Mouse (Mus musculus): Measurements from ENCODE around the gene Usf2.
A peak's percentile ranks its signal among the peaks of the same experiment; 100 is the strongest.
"Not testable (repeated sequence)": the region's sequence is repeated elsewhere in the genome, so short reads cannot be mapped to it uniquely, and the experiment has no call there.

Gene Usf2

GRCm38 (mm10) chr7:30958109-30958865 lies 1.7 kb upstream of the Usf2 start:
- no peak for DNase-seq

- peak; percentile 92 to 95 for DNase-seq
Measured at GRCm38 (mm10) chr7:30957367-30957783, 772 bp upstream of the Usf2 start.

GRCm38 (mm10) chr7:30956357-30956751 lies 249 bp downstream of the Usf2 start:
- DNase-seq = peak; percentile 56 to 79

- DNase-seq = peak; percentile 95 to 96
Measured at GRCm38 (mm10) chr7:30955584-30956356, 833 bp downstream of the Usf2 start.

- no peak for DNase-seq
Measured at GRCm38 (mm10) chr7:30954971-30955520, 1.6 kb downstream of the Usf2 start.

GRCm38 (mm10) chr7:30954036-30954435 lies 2.6 kb downstream of the Usf2 start:
- no peak for DNase-seq

GRCm38 (mm10) chr7:30953459-30953858 lies 3.1 kb downstream of the Usf2 start:
- DNase-seq = no peak

- no peak for DNase-seq
Measured at GRCm38 (mm10) chr7:30952441-30953265, 4.0 kb downstream of the Usf2 start.

GRCm38 (mm10) chr7:30949902-30950301 lies 6.7 kb downstream of the Usf2 start:
- DNase-seq = not testable (repeated sequence)

GRCm38 (mm10) chr7:30945876-30946275 lies 10.7 kb downstream of the Usf2 start:
- DNase-seq = no peak

- DNase-seq = not testable (repeated sequence)
Measured at GRCm38 (mm10) chr7:30945466-30945865, 11.1 kb downstream of the Usf2 start.

GRCm38 (mm10) chr7:30944706-30945105 lies 11.9 kb downstream of the Usf2 start:
- not testable (repeated sequence) for DNase-seq

- no peak for DNase-seq
Measured at GRCm38 (mm10) chr7:30943909-30944635, 12.5 kb downstream of the Usf2 start, which contains the start of gene Hamp. Gene Hamp, minus strand, starts transcription at chr7:30944032.

- DNase-seq = not testable (repeated sequence)
Measured at GRCm38 (mm10) chr7:30942365-30942764, 14.2 kb downstream of the Usf2 start.

- not testable (repeated sequence) for DNase-seq
Measured at GRCm38 (mm10) chr7:30940070-30940469, 16.5 kb downstream of the Usf2 start.

- DNase-seq = not testable (repeated sequence)
Measured at GRCm38 (mm10) chr7:30935422-30936099, 21.0 kb downstream of the Usf2 start.

GRCm38 (mm10) chr7:30924581-30924980 lies 32.0 kb downstream of the Usf2 start, which contains the start of gene Hamp2:
Gene Hamp2, minus strand, starts transcription at chr7:30924681.
- not testable (repeated sequence) for DNase-seq

- DNase-seq = no peak
Measured at GRCm38 (mm10) chr7:30924071-30924470, 32.5 kb downstream of the Usf2 start.

GRCm38 (mm10) chr7:30922490-30922889 lies 34.1 kb downstream of the Usf2 start:
- DNase-seq = not testable (repeated sequence)

GRCm38 (mm10) chr7:30920217-30920616 lies 36.4 kb downstream of the Usf2 start:
- DNase-seq = peak; percentile 28 to 47

- DNase-seq = no peak
Measured at GRCm38 (mm10) chr7:30917219-30917618, 39.4 kb downstream of the Usf2 start.
